Mouse (Mus musculus) G1E-ER4 (cell line): ENCODE measurements around the gene Trim10. TPM values are rescaled to one million over a fixed set of nuclear protein-coding genes. Genes with fewer than 3 reads are reported as not detected.

Experiments
- GATA1 ChIP-seq: IDR thresholded peaks from one replicate; pipeline ENCODE4 v1.8.0; 2012; ENCODE audit warnings: low read length, inconsistent platforms
- polyA plus RNA-seq: library from polyadenylated mRNA; stranded (reverse); fragments of >175 nt; gene quantifications from 2 replicates; pipeline ENCODE4 v1.2.3, GENCODE M21; 2012

Trim10 gene
- polyA plus RNA-seq, result 4.3 and 11.7 TPM in 2 replicates

DNA sequence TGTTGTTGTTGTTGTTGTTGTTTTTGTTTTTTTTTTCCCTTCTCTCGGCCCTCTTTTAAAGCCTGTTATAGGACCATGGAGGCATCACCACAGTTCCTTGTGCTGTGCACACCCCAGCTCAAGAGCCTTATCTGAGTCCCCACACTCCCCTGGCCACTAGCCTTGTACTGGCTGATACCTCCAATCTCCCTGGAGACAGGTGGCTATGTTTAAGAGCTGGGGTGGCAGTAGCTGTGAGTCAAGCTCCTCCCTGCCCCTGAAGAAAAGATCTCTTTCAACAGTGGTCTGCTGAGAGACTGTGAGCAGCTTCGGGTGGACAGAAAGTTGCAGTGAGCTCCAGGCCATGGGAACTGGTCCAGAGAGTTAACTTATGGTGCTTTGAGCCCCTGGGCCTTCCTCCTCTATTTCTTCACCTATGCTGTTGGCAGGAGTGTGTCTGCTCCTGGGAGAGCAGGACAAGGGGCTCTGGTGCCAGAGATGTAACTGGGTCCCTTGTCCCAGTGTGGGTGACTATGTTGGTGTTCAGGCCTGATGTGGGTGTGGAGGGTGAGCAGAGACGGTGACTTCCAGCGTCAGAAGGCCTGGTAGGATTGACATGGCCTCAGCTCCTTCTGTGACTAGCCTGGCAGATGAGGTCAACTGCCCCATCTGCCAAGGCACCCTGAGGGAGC is at the start of gene Trim10:
Trim10 (plus strand) TSS at position 291 of the 671 bp plus-strand sequence.
- peak; percentile 68 for TF ChIP-seq GATA1

GRCm38 (mm10) chr17:36824005-36824404 is 45.4 kb upstream of the Trim10 start:
- TF ChIP-seq GATA1, result no peak

DNA sequence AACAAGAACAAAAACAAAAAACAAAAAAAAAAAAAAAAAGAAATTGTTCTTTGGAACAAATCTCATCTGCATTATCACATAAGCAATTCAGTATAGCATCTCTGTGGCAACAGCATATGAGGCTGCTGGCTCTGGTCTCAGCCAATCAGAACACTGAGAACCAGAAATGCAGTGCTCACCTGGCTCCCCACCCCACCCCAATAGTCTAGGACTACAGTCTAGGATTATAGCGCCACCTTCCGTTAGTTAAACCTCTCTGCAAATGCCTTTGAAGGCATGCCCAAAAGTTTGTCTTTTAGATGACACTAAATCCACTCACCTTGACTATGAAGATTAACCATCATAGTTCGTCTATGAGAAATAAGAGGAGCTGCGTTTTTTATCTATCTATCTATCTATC is 43.8 kb upstream of the Trim10 start:
- TF ChIP-seq GATA1, result no peak

DNA sequence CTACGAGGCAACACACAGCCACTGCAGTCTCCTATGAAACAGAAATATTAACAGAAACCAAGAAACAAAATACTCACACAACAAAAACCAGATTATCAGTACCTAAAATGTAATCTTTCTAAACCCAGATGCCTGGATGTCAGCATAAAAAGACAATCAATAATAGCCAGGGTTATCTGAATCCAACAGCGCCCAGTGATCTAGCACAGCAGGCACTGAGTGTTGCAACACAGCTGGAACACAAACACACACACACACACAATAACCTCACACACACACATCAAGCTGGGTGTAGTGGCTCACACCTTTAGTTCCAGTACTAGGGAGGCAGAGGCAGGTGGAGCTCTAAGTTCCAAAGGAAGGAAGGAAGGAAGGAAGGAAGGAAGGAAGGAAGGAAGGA is 40.9 kb upstream of the Trim10 start:
- TF ChIP-seq GATA1, result no peak

DNA sequence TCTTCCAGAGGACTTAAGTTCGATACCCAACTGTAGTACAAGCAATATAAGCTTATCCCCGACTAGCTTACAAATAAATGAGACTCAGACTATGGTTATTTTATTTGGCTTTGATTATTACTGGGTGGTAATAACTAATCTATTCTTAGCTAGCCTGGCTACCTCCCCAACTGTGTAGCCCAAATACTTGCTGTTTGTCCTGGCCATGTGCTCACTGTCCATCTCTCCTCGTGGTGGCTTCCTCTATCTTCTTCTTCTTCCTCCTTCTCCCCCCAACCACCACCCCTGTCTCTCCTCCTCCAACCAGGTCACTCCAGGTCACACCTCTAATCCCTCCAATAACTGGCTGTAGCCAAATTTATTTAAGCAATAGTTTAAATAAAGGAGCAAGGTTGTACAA is 38.9 kb upstream of the Trim10 start:
- no peak for TF ChIP-seq GATA1

- TF ChIP-seq GATA1, result no peak
Measured at GRCm38 (mm10) chr17:36832694-36833093, 36.7 kb upstream of the Trim10 start.

DNA sequence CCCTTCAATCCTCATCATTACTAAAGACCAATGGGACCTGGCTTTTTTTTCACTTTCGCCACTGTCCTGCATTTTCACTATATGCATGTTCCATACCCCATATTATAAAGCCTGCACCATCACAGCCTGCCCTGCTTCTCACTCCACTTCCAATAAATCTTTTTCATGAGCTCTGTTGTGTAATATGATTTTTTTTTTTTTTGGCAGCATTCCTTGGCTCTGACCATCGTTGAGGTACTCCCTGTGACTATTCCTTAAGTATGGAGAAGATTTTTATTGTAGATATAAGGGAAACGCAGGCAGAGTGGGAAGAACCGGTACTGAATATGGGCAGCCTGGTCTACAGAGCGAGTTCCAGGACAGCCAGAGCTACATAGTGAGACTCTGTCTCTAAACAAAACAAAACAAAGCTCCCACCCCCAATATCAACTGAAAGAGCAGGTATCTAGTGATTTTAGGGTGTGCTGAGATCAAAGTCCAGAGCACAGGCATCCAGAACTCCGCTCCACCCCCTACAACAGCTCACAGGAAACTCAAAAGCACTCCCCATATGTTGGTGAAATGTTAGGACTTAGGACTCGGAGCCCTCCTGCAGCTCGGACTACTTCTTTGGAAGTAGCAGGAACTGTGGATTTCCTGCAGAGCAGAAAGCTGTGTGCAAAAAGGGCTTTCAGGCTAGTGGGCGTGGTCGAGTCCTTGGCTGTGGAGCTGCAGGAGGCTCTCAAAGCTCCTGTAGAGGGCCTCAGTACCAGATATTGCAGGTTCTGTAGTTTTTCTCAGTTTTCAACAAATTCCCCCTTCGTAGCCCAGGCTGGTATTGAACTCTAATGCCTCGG is 33.6 kb upstream of the Trim10 start:
- no peak for TF ChIP-seq GATA1

DNA sequence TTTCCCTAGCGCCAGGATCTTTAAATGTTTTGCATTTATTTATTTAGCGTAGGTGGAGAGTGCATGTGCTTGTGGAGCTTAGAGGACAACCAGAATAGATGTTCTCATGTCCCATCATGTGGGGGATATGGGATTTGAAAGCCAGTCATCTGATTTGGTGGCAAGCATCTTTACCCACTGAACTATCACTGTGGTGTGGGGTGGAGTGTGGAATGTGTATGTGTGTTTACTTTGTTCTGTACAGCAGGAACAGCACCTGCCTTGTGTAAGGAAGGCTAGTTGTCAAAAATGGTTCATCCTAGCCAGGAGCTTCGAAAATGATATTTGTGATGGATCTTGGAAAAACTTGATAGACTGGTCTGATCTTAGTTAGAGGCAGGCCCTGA is 33.0 kb upstream of the Trim10 start:
- TF ChIP-seq GATA1, result no peak

DNA sequence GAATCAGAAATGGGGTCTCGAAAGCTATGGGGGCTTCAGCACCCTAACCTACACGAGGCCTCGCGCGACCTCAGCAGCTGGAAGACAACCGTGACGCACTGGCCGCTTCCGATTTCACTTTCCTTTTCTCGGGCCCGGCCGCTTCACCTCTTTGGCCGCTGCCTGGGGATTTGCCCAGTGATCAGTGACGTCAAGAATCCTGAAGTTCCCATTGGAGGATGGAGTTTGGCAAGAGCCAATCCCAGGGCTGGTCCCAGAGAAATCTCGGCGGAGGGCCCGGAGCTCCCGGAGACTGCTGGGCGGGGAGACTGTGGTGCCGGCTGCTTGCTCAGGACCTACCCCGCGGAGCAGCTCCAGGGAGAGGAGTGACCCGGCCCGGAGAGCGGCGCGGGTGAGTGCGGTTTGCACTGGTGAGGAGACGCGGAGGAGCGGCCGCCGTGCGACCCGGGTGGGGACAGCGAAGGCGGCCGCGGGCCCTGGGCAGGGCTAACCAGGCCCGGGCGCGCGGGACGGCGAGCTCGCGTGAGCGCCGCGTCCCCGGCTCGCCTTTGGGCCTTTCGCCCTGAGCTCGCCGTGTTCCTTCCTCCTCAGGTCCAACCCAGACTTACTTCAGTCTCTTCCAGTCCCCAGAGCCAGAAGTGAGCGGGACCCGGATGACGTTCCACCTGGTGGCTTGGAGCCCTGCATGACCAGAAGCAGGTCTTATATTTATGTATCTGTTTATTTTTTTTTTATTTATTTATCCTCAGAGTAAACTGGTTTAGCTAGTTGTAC is 32.3 kb upstream of the Trim10 start, which contains the start of gene Trim26:
Trim26 (plus strand) TSS at position 261 of the 774 bp plus-strand sequence.
- TF ChIP-seq GATA1, result no peak

GRCm38 (mm10) chr17:36839001-36839400 is 30.4 kb upstream of the Trim10 start:
- no peak for TF ChIP-seq GATA1

DNA sequence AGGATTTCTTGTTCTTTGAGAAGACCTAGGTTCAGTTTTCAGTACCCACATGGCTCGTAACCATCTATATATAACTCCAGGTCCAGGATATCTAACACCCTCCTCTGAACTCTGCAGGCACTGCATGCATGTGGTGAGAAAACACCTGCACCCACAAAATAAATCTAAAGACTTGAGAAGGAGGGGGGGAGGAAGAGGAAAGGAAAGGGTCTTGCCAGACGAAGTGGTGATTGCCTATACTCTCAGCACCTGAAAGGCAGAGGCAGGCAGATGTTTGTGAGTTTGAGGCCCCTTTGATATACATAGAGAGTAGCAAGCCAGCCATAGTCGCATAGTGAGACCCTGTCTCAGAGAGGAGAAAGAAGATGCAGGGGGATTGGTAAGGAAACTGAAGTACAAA is 29.4 kb upstream of the Trim10 start:
- TF ChIP-seq GATA1, result no peak

DNA sequence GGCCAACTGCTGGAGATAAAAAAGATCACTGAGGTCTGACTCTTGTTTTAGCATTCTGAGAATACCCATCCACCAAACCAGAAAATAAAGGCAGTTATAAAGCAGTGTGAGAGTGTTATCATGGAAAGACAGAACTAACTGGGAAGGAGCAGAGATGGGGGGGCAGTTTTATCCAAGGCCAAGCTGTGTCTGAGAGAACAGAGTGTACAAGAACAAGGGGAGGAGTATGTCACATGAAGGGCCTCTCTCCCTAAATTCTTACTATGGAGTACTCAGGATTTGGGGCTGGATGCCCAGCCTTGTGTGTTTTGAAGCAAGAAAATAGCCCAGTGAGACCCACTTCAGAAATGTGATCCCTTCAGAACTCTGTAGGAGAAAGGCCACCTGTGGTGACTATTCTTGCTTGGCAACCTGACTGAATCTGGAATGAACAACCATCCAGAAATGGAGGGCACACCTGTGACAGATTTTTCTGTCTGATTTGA is 28.4 kb upstream of the Trim10 start:
- TF ChIP-seq GATA1, result no peak

- no peak for TF ChIP-seq GATA1
Measured at GRCm38 (mm10) chr17:36843696-36844095, 25.7 kb upstream of the Trim10 start.

DNA sequence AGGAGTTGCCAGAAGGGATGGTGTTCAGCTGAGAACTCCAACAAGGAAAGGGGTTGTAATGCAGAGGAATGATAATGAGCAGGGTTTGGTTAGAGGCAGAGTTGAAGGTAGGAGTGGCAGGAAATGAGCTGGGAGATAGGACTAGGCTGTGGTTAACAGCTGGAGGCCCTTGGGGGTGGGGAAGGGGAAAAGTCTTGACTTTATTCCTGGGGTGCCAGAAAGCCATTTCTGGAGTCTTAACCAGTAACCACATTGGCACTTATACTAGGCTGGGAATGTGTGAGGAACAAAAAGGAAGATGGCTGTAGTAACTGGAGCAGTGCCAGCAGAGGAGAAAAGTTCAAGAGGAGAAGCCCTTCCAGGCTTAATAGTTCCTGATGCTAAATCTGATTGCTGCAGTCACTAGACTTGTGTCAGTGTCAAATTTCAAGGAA is 25.1 kb upstream of the Trim10 start:
- TF ChIP-seq GATA1, result no peak

DNA sequence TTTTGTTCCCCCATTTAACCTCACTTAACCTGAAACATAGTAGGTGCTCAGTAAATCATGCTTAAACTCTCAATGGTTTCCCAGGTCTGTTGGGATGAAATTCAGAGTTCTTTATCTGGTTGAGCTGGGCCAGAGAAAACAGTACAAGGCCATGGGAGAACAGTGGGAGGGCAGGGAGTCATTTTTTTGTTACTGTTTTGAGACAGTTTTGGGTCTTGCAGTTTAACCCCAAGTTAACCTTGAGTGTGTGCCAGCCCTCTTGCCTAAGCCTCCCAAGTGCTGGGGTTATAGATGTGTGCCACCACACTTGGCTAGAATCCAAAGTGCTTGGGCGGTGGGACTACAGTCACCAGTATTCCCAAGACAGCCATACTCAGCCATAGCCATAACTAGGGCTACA is 24.6 kb upstream of the Trim10 start:
- no peak for TF ChIP-seq GATA1

DNA sequence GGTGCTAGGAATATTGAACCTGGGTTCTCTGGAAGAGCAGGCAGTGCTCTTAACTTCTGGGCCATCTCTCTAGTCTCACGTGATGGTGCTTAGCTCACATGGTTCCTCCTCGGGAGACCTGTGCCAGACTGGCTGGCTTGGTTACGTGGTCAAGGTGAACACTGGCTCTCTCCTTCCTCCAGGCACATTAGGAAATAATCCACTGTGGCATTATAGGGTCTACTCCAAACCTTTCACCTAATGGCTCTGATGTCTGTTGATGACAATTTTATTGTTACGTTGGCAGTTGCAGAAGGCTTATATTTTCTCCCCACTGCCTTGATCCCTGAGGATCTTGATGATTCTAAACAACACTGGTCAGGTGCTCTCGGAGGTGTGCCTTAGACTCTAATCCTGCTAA is 20.5 kb upstream of the Trim10 start:
- no peak for TF ChIP-seq GATA1

- no peak for TF ChIP-seq GATA1
Measured at GRCm38 (mm10) chr17:36849992-36850391, 19.4 kb upstream of the Trim10 start.
